Mouse (Mus musculus): ENCODE measurements around the gene Aspdh. TPM values are rescaled to one million over a fixed set of nuclear protein-coding genes. Genes with fewer than 3 reads are reported as not detected.

Aspdh gene
- polyA plus RNA-seq, 1 experiment from 2014 or later = 23.5 TPM

GRCm38 (mm10) chr7:44435796-44436195 lies 29.4 kb upstream of the Aspdh start:
- Histone ChIP-seq H3K4me1 (ENCODE audit: control insufficient read depth, low read depth, low read length) (peaks cover 13% of the 10 kb centered on the region), H3K9ac (ENCODE audit: low read depth, low read length) (no peak overlapping the region), H3K4me3 (ENCODE audit: low read depth, low read length) (no peak overlapping the region), H3K27ac (ENCODE audit: low read length) (no peak overlapping the region), H3K4me2 (ENCODE audit: low read depth, low read length) (no peak overlapping the region), H3K27me3 (ENCODE audit: control insufficient read depth, insufficient read depth, low read depth, low read length) (peaks cover 38% of the 10 kb centered on the region), H3K9me3 (replicated peaks; ENCODE audit: control insufficient read depth, low read length) (no peaks in the 10 kb centered on the region), H3K36me3 (ENCODE audit: control insufficient read depth, insufficient read depth) (no peaks in the 10 kb centered on the region)
- 51% methylated on average over 5 of the region's 5 CpGs for WGBS (ENCODE audit: insufficient replicate concordance)
- no peak for ATAC-seq (ENCODE audit: low read depth)

GRCm38 (mm10) chr7:44436267-44436666 lies 28.9 kb upstream of the Aspdh start:
- no peak overlapping the region for H3K4me2 ChIP-seq (ENCODE audit: low read depth, low read length)
- H3K4me1 ChIP-seq (ENCODE audit: control insufficient read depth, low read depth, low read length) = peaks cover 13% of the 10 kb centered on the region
- ATAC-seq (ENCODE audit: low read depth) = no peak
- peaks cover 38% of the 10 kb centered on the region for H3K27me3 ChIP-seq (ENCODE audit: control insufficient read depth, insufficient read depth, low read depth, low read length)
- no peak overlapping the region for H3K4me3 ChIP-seq (ENCODE audit: low read depth, low read length)
- 13% methylated on average over 1 of the region's 1 CpGs for WGBS (ENCODE audit: insufficient replicate concordance)
- no peaks in the 10 kb centered on the region for H3K36me3 ChIP-seq (ENCODE audit: control insufficient read depth, insufficient read depth)
- no peak overlapping the region for H3K9ac ChIP-seq (ENCODE audit: low read depth, low read length)
- no peaks in the 10 kb centered on the region for H3K9me3 ChIP-seq (replicated peaks; ENCODE audit: control insufficient read depth, low read length)
- H3K27ac ChIP-seq (ENCODE audit: low read length) = no peak overlapping the region

- H3K4me2 ChIP-seq (ENCODE audit: low read depth, low read length) = no peak overlapping the region
- H3K27ac ChIP-seq (ENCODE audit: low read length) = no peak overlapping the region
- no peak overlapping the region for H3K9ac ChIP-seq (ENCODE audit: low read depth, low read length)
- peaks cover 13% of the 10 kb centered on the region for H3K4me1 ChIP-seq (ENCODE audit: control insufficient read depth, low read depth, low read length)
- no peaks in the 10 kb centered on the region for H3K36me3 ChIP-seq (ENCODE audit: control insufficient read depth, insufficient read depth)
- no peak for ATAC-seq (ENCODE audit: low read depth)
- peaks cover 38% of the 10 kb centered on the region for H3K27me3 ChIP-seq (ENCODE audit: control insufficient read depth, insufficient read depth, low read depth, low read length)
- H3K4me3 ChIP-seq (ENCODE audit: low read depth, low read length) = no peak overlapping the region
- WGBS (ENCODE audit: insufficient replicate concordance) = 38% methylated on average over 1 of the region's 1 CpGs
- H3K9me3 ChIP-seq (replicated peaks; ENCODE audit: control insufficient read depth, low read length) = no peaks in the 10 kb centered on the region
Measured at GRCm38 (mm10) chr7:44437188-44437587, 28.0 kb upstream of the Aspdh start.

GRCm38 (mm10) chr7:44437933-44438332 lies 27.3 kb upstream of the Aspdh start:
- peaks cover 13% of the 10 kb centered on the region for H3K4me1 ChIP-seq (ENCODE audit: control insufficient read depth, low read depth, low read length)
- H3K9me3 ChIP-seq (replicated peaks; ENCODE audit: control insufficient read depth, low read length) = no peaks in the 10 kb centered on the region
- H3K36me3 ChIP-seq (ENCODE audit: control insufficient read depth, insufficient read depth) = no peaks in the 10 kb centered on the region
- H3K27me3 ChIP-seq (ENCODE audit: control insufficient read depth, insufficient read depth, low read depth, low read length) = peaks cover 42% of the 10 kb centered on the region
- WGBS (ENCODE audit: insufficient replicate concordance) = 59% methylated on average over 8 of the region's 8 CpGs
- no peak overlapping the region for H3K27ac ChIP-seq (ENCODE audit: low read length)
- no peak overlapping the region for H3K4me2 ChIP-seq (ENCODE audit: low read depth, low read length)
- H3K9ac ChIP-seq (ENCODE audit: low read depth, low read length) = no peak overlapping the region
- no peak for ATAC-seq (ENCODE audit: low read depth)
- no peak overlapping the region for H3K4me3 ChIP-seq (ENCODE audit: low read depth, low read length)

GRCm38 (mm10) chr7:44439696-44440095 lies 25.5 kb upstream of the Aspdh start:
- no peak overlapping the region for H3K9ac ChIP-seq (ENCODE audit: low read depth, low read length)
- peaks cover 6% of the 10 kb centered on the region for H3K4me1 ChIP-seq (ENCODE audit: control insufficient read depth, low read depth, low read length)
- no peaks in the 10 kb centered on the region for H3K36me3 ChIP-seq (ENCODE audit: control insufficient read depth, insufficient read depth)
- 34% methylated on average over 2 of the region's 2 CpGs for WGBS (ENCODE audit: insufficient replicate concordance)
- no peak for ATAC-seq (ENCODE audit: low read depth)
- H3K27me3 ChIP-seq (ENCODE audit: control insufficient read depth, insufficient read depth, low read depth, low read length) = peaks cover 60% of the 10 kb centered on the region
- no peak overlapping the region for H3K4me2 ChIP-seq (ENCODE audit: low read depth, low read length)
- no peaks in the 10 kb centered on the region for H3K9me3 ChIP-seq (replicated peaks; ENCODE audit: control insufficient read depth, low read length)
- no peak overlapping the region for H3K27ac ChIP-seq (ENCODE audit: low read length)
- no peak overlapping the region for H3K4me3 ChIP-seq (ENCODE audit: low read depth, low read length)

- 60% methylated on average over 1 of the region's 1 CpGs for WGBS (ENCODE audit: insufficient replicate concordance)
- peaks cover 6% of the 10 kb centered on the region for H3K4me1 ChIP-seq (ENCODE audit: control insufficient read depth, low read depth, low read length)
- no peak for ATAC-seq (ENCODE audit: low read depth)
- no peak overlapping the region for H3K4me3 ChIP-seq (ENCODE audit: low read depth, low read length)
- no peaks in the 10 kb centered on the region for H3K9me3 ChIP-seq (replicated peaks; ENCODE audit: control insufficient read depth, low read length)
- H3K27me3 ChIP-seq (ENCODE audit: control insufficient read depth, insufficient read depth, low read depth, low read length) = peaks cover 66% of the 10 kb centered on the region
- no peak overlapping the region for H3K27ac ChIP-seq (ENCODE audit: low read length)
- no peak overlapping the region for H3K9ac ChIP-seq (ENCODE audit: low read depth, low read length)
- H3K4me2 ChIP-seq (ENCODE audit: low read depth, low read length) = no peak overlapping the region
- no peaks in the 10 kb centered on the region for H3K36me3 ChIP-seq (ENCODE audit: control insufficient read depth, insufficient read depth)
Measured at GRCm38 (mm10) chr7:44440479-44440878, 24.7 kb upstream of the Aspdh start.

- Histone ChIP-seq H3K4me3 (ENCODE audit: low read depth, low read length) (no peak overlapping the region), H3K4me1 (ENCODE audit: control insufficient read depth, low read depth, low read length) (peaks cover 5% of the 10 kb centered on the region), H3K27me3 (ENCODE audit: control insufficient read depth, insufficient read depth, low read depth, low read length) (peaks cover 71% of the 10 kb centered on the region), H3K9ac (ENCODE audit: low read depth, low read length) (no peak overlapping the region), H3K36me3 (ENCODE audit: control insufficient read depth, insufficient read depth) (no peaks in the 10 kb centered on the region), H3K27ac (ENCODE audit: low read length) (no peak overlapping the region), H3K9me3 (replicated peaks; ENCODE audit: control insufficient read depth, low read length) (no peaks in the 10 kb centered on the region), H3K4me2 (ENCODE audit: low read depth, low read length) (no peak overlapping the region)
- no peak for ATAC-seq (ENCODE audit: low read depth)
- WGBS (ENCODE audit: insufficient replicate concordance) = 17% methylated on average over 1 of the region's 1 CpGs
Measured at GRCm38 (mm10) chr7:44441180-44441579, 24.0 kb upstream of the Aspdh start.

GRCm38 (mm10) chr7:44441648-44442109 lies 23.5 kb upstream of the Aspdh start:
- H3K27ac ChIP-seq (ENCODE audit: low read length) = no peak overlapping the region
- no peaks in the 10 kb centered on the region for H3K36me3 ChIP-seq (ENCODE audit: control insufficient read depth, insufficient read depth)
- no peak overlapping the region for H3K4me2 ChIP-seq (ENCODE audit: low read depth, low read length)
- ATAC-seq (ENCODE audit: low read depth) = no peak
- H3K9me3 ChIP-seq (replicated peaks; ENCODE audit: control insufficient read depth, low read length) = no peaks in the 10 kb centered on the region
- H3K4me3 ChIP-seq (ENCODE audit: low read depth, low read length) = no peak overlapping the region
- peaks cover 76% of the 10 kb centered on the region for H3K27me3 ChIP-seq (ENCODE audit: control insufficient read depth, insufficient read depth, low read depth, low read length)
- WGBS (ENCODE audit: insufficient replicate concordance) = 4% methylated on average over 14 of the region's 14 CpGs
- H3K4me1 ChIP-seq (ENCODE audit: control insufficient read depth, low read depth, low read length) = peaks cover under 1% of the 10 kb centered on the region; the same call in 1 of the 2 replicates
- H3K9ac ChIP-seq (ENCODE audit: low read depth, low read length) = no peak overlapping the region

- peaks cover 79% of the 10 kb centered on the region for H3K27me3 ChIP-seq (ENCODE audit: control insufficient read depth, insufficient read depth, low read depth, low read length)
- no peak overlapping the region for H3K9ac ChIP-seq (ENCODE audit: low read depth, low read length)
- WGBS (ENCODE audit: insufficient replicate concordance) = 4% methylated on average over 14 of the region's 14 CpGs
- no peak overlapping the region for H3K4me3 ChIP-seq (ENCODE audit: low read depth, low read length)
- H3K4me1 ChIP-seq (ENCODE audit: control insufficient read depth, low read depth, low read length) = no peaks in the 10 kb centered on the region
- no peak overlapping the region for H3K27ac ChIP-seq (ENCODE audit: low read length)
- no peak for ATAC-seq (ENCODE audit: low read depth)
- no peak overlapping the region for H3K4me2 ChIP-seq (ENCODE audit: low read depth, low read length)
- no peaks in the 10 kb centered on the region for H3K36me3 ChIP-seq (ENCODE audit: control insufficient read depth, insufficient read depth)
- no peaks in the 10 kb centered on the region for H3K9me3 ChIP-seq (replicated peaks; ENCODE audit: control insufficient read depth, low read length)
Measured at GRCm38 (mm10) chr7:44442407-44442821, 22.8 kb upstream of the Aspdh start.
